Mouse (Mus musculus): Measurements from ENCODE around the gene Vps33a.

Gene Vps33a

DNA sequence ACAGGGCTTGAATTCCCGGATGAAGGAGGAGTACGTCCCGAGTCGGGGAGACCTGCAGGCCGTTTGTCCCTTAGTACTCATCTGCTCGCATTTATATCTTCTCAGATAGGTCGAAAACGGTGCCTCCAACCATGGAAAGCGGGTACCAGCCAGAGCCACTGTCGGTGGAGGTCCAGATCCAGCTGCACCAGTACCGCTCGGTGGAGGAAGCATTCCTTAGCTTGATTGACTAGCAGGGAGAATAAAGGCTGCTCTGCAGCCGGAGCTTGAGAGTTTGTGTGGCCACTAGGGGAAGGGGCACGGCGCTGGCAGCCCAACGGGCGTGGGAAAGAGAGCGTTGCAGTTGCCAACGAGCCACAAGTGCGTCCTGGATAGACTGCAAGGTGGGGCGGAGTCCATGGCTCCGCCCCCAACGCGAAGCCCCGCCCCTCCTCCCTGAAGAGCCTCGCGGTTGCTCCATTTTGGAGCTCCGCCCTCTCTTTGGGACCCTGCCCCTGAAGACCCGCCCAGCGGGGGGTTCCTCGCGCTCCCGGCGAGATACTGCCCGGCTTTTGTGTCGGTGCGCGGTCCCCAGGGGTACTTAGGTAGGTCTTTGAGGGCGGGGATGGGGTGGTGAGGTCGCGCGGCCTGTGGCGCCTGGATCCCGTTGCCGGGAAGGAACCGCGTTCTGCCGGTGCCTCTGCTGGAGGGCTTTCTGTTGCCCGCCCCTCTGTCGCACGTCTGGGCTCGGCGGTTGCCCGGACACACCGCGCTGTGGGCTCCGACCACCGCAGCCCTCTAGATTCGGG, 64.7 kb downstream of the Vps33a start:
- Histone ChIP-seq H3K4me3 (replicated peaks; ENCODE audit: low read length) (peak overlapping the region; percentile 84), H3K4me1 (replicated peaks; ENCODE audit: low read depth, low read length) (peaks cover 45% of the 10 kb centered on the region), H3K9me3 (ENCODE audit: low read length) (no peaks in the 10 kb centered on the region), H3K27me3 (ENCODE audit: insufficient read depth, low read length) (peaks cover 55% of the 10 kb centered on the region), H3K36me3 (ENCODE audit: insufficient read depth, low read length) (peaks cover 22% of the 10 kb centered on the region)
- TF ChIP-seq CTCF (conservative IDR thresholded peaks at IDR 0.05; ENCODE audit: low read length) (no peak), NANOG (IDR thresholded peaks at IDR 0.05; ENCODE audit: borderline replicate concordance, low read length) (no peak), POU5F1 (IDR thresholded peaks at IDR 0.05; ENCODE audit: borderline replicate concordance, low read length) (no peak)

DNA sequence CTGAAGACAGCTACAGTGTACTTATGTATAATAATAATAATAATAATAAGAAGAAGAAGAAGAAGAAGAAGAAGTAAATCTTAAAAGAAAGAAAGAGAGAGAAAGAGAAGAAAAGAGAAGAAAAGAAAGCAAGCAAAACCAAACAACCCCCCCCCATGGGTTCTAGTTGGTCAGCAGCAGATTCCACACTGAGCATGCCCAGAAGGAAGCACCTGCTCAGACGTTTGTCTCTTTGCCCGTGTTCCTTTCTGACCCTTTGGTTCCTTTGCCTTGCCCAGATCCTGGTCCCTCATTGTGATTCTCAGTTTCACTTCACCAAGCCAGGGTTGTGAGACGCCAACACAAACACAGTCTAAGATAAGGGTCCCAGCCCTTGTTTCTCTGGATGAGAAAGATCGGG, 70.9 kb downstream of the Vps33a start:
- TF ChIP-seq CTCF (conservative IDR thresholded peaks at IDR 0.05; ENCODE audit: low read length) (no peak), POU5F1 (IDR thresholded peaks at IDR 0.05; ENCODE audit: borderline replicate concordance, low read length) (no peak), NANOG (IDR thresholded peaks at IDR 0.05; ENCODE audit: borderline replicate concordance, low read length) (no peak)
- Histone ChIP-seq H3K9me3 (ENCODE audit: low read length) (no peaks in the 10 kb centered on the region), H3K4me1 (replicated peaks; ENCODE audit: low read depth, low read length) (peaks cover 55% of the 10 kb centered on the region), H3K36me3 (ENCODE audit: insufficient read depth, low read length) (no peaks in the 10 kb centered on the region), H3K4me3 (replicated peaks; ENCODE audit: low read length) (no peak overlapping the region), H3K27me3 (ENCODE audit: insufficient read depth, low read length) (peaks cover 50% of the 10 kb centered on the region)

DNA sequence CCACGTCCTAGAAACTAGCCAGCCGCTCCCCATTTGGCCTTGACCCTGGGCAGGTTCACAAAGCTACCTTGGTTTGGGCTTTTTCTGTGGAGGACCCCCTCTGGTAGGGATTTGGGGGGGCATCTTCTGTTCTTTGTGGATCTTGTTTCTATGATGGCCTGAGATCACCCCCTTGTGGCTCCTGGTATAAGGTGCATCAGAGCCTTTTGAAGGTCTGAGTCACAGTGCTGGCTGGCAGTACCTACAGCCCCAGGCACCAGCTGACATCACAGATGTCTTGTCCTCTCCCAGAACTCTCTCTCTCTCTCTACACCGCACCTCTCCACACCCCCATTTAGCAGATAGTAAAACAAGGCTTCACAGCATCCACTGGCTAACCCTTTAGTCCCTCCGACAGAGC, 73.1 kb downstream of the Vps33a start:
- no peaks in the 10 kb centered on the region for H3K9me3 ChIP-seq (ENCODE audit: low read length)

DNA sequence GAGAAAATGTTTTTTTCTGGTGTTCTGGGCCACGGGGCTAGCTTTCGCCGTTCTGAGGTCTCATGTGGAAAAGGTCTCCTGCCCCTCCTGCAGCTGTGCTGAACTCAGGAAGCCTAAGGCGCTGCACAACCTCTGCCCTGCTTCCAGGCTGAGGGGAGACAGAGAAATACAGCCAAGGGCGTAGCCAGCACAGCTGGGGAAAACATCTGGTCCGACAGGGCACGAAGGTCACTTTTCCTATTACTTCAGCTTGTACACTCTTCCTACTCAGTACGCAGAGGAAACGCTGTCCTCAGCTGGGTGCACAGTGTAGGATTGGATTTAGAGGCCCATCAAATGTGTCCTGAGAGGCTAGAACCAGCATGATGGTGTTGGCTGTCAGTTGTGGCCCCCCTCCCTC, 82.9 kb downstream of the Vps33a start:
- Histone ChIP-seq H3K4me3 (replicated peaks; ENCODE audit: low read length) (no peak overlapping the region), H3K4me1 (replicated peaks; ENCODE audit: low read depth, low read length) (peaks cover 10% of the 10 kb centered on the region), H3K36me3 (ENCODE audit: insufficient read depth, low read length) (no peaks in the 10 kb centered on the region), H3K9me3 (ENCODE audit: low read length) (no peaks in the 10 kb centered on the region), H3K27me3 (ENCODE audit: insufficient read depth, low read length) (peaks cover 31% of the 10 kb centered on the region)
- TF ChIP-seq NANOG (IDR thresholded peaks at IDR 0.05; ENCODE audit: borderline replicate concordance, low read length), result no peak
- no peak for TF ChIP-seq CTCF (conservative IDR thresholded peaks at IDR 0.05; ENCODE audit: low read length)
- no peak for TF ChIP-seq POU5F1 (IDR thresholded peaks at IDR 0.05; ENCODE audit: borderline replicate concordance, low read length)

More for the DNA sequence above, 73.1 kb downstream of the Vps33a start:
- Histone ChIP-seq H3K27me3 (ENCODE audit: insufficient read depth, low read length) (peaks cover 43% of the 10 kb centered on the region), H3K4me3 (replicated peaks; ENCODE audit: low read length) (no peak overlapping the region), H3K36me3 (ENCODE audit: insufficient read depth, low read length) (no peaks in the 10 kb centered on the region), H3K4me1 (replicated peaks; ENCODE audit: low read depth, low read length) (peaks cover 62% of the 10 kb centered on the region)
- no peak for TF ChIP-seq NANOG (IDR thresholded peaks at IDR 0.05; ENCODE audit: borderline replicate concordance, low read length)
- TF ChIP-seq CTCF (conservative IDR thresholded peaks at IDR 0.05; ENCODE audit: low read length), result peak; percentile 39
- no peak for TF ChIP-seq POU5F1 (IDR thresholded peaks at IDR 0.05; ENCODE audit: borderline replicate concordance, low read length)

DNA sequence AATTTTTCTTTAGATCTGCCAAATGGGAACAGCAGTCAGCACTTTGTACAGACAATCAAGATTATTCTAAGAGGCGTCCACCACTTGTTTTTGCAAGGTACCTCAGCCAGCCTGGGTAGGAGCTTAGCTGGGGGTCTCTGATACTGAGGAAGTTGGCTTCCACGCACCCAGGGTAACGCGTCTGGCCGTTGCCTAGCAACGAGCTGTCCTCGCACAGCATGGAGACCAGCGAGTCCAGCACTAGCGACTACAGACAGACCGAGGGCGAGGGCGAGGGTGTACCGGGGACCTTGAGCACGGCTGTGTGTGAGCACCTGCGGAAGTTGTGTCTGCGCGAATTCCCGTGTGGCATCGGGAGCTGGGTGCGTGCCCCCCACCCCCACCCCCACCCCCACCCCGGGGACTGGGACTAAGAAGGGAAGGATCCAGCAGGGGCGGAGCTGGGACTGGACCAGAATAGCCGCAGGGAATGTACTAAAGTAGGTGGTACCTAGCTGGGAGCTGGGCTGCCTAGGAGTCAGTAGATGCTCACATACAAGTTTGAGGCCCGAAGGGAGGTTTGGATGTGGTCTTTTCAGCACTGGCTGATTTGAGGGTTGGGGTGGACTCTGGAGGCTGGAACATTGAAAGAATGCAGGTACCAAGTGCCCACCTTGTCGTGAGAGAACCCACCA, 83.6 kb downstream of the Vps33a start, which contains the start of the genes Lrrc43 and Il31:
Lrrc43 (plus strand) TSS at position 194 of the 674 bp plus-strand sequence.
Il31 (minus strand) TSS at position 378 of the 674 bp plus-strand sequence.
- no peaks in the 10 kb centered on the region for H3K9me3 ChIP-seq (ENCODE audit: low read length)
- TF ChIP-seq CTCF (conservative IDR thresholded peaks at IDR 0.05; ENCODE audit: low read length) (no peak), NANOG (IDR thresholded peaks at IDR 0.05; ENCODE audit: borderline replicate concordance, low read length) (no peak), POU5F1 (IDR thresholded peaks at IDR 0.05; ENCODE audit: borderline replicate concordance, low read length) (no peak)
- H3K36me3 ChIP-seq (ENCODE audit: insufficient read depth, low read length), result no peaks in the 10 kb centered on the region
- H3K27me3 ChIP-seq (ENCODE audit: insufficient read depth, low read length), result peaks cover 27% of the 10 kb centered on the region
- no peak within 1 kb of the TSS for H3K4me3 ChIP-seq (replicated peaks; ENCODE audit: low read length)
- peaks cover 10% of the 10 kb centered on the region for H3K4me1 ChIP-seq (replicated peaks; ENCODE audit: low read depth, low read length)

DNA sequence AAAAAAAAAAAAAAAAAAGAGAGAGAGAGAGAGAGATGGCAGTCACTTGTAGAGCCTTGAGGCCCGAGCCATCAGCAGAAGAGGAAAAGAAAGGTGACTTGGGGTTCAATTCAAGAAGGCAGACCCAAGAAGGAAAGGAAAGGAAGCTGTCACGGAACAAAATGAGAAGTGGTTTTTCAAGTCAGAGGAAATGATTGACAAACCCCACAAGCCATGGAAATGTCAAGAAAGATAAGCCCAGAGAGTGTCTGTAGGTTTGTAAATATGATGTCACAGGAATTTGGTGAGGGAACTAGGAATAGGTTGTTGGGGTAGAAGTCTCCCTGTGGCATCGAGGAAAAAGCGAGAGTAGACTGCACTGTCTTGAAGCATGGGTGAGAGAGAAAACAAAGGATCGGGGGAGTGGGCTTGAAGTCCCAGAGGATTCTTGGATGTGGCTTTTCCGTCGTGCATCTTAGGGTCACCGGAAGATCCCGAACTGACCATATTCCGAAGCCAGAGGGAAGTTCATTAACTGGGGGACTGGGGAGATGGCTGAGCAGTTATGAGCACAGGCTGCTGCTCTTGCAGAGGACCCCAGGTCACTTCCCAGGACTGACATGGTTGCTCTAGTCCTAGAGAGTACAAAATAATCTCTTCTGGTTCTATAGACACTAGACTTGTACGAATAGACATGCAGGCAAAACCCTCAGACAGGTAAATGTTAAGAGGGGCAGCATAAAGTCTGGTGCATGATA, 85.0 kb downstream of the Vps33a start:
- no peak for TF ChIP-seq CTCF (conservative IDR thresholded peaks at IDR 0.05; ENCODE audit: low read length)
- TF ChIP-seq POU5F1 (IDR thresholded peaks at IDR 0.05; ENCODE audit: borderline replicate concordance, low read length), result no peak
- TF ChIP-seq NANOG (IDR thresholded peaks at IDR 0.05; ENCODE audit: borderline replicate concordance, low read length), result no peak

More for the DNA sequence above, 85.0 kb downstream of the Vps33a start:
- Histone ChIP-seq H3K4me3 (replicated peaks; ENCODE audit: low read length) (no peak overlapping the region), H3K27me3 (ENCODE audit: insufficient read depth, low read length) (peaks cover 14% of the 10 kb centered on the region), H3K9me3 (ENCODE audit: low read length) (no peaks in the 10 kb centered on the region), H3K36me3 (ENCODE audit: insufficient read depth, low read length) (no peaks in the 10 kb centered on the region), H3K4me1 (replicated peaks; ENCODE audit: low read depth, low read length) (peaks cover 10% of the 10 kb centered on the region)
